ENCODE assay signal across 8 mouse cellular contexts in genomic region chr4:32304221-32304703, GRCm38 (mm10).
A peak's percentile ranks its signal among the peaks of the same experiment; 100 is the strongest.
DNase-seq lines count a peak whose midpoint lies in the region; ATAC-seq and TF ChIP-seq lines count a peak whose summit lies in the region.

No protein-coding gene starts in this region.

- no peak for ATAC-seq in cerebellum, adult (ENCODE audit: insufficient number of reproducible peaks, low FRiP score, low TSS enrichment)
- ATAC-seq in common myeloid progenitor, adult 5-6 weeks (replicated peaks; ENCODE audit: low read depth, poor library complexity, severe bottlenecking): peak; percentile 64
- 0 out of 2 replicates have a peak, but pooled peaks have one; percentile 44 for ATAC-seq in hindbrain, embryonic 14.5 days (ENCODE audit: low FRiP score)
- no peak for ATAC-seq in stomach, embryonic 14.5 days (ENCODE audit: insufficient number of reproducible peaks, insufficient read depth, low FRiP score, low read depth)

- TF ChIP-seq POLR2A in cerebellum, adult 2 months (IDR thresholded peaks at IDR 0.05; ENCODE audit: borderline replicate concordance, insufficient read depth, low read length): no peak
- no peak for TF ChIP-seq POLR2A in lung, adult 2 months (IDR thresholded peaks at IDR 0.05; ENCODE audit: borderline replicate concordance, extremely low read depth, low read depth, low read length)

- H3K4me2 ChIP-seq in hindbrain, embryonic 14.5 days (replicated peaks): peak overlapping the region; percentile 20
- H3K4me2 ChIP-seq in stomach, embryonic 14.5 days (replicated peaks; ENCODE audit: low read depth, low read length): peak overlapping the region; percentile 30

- WGBS in cerebellum, adult 2 months: 29% methylated on average over 6 of the region's 6 CpGs
- 9% methylated on average over 6 of the region's 6 CpGs for WGBS in hindbrain, embryonic 14.5 days
- 27% methylated on average over 6 of the region's 6 CpGs for WGBS in lung, adult 2 months
- 17% methylated on average over 6 of the region's 6 CpGs for WGBS in stomach, embryonic 14.5 days

- peak; percentile 47 to 52 for DNase-seq in cerebellum, adult 2 months
- DNase-seq in hindbrain, embryonic 14.5 days (ENCODE audit: low spot score): no peak
- peak; percentile 24 for DNase-seq in lung, adult 2 months
- DNase-seq in frontal cortex, postnatal 14 days (ENCODE audit: low spot score in 2 of 2): no peak
- no peak for DNase-seq in layer of hippocampus, adult 18-20 months (ENCODE audit: low spot score in 2 of 2)

- H3K4me1 ChIP-seq in cerebellum, adult 2 months (ENCODE audit: control insufficient read depth, insufficient read depth, low read length): peaks cover 33% of the 10 kb centered on the region
- peaks cover 63% of the 10 kb centered on the region for H3K4me1 ChIP-seq in hindbrain, embryonic 14.5 days (replicated peaks; ENCODE audit: control insufficient read depth, insufficient read depth, low read length)
- peaks cover 44% of the 10 kb centered on the region for H3K4me1 ChIP-seq in lung, adult 2 months (ENCODE audit: control insufficient read depth, insufficient read depth, low read length)
- peaks cover 59% of the 10 kb centered on the region for H3K4me1 ChIP-seq in stomach, embryonic 14.5 days (ENCODE audit: control insufficient read depth, insufficient read depth, low read length)

- no peaks in the 10 kb centered on the region for H3K9me3 ChIP-seq in hindbrain, embryonic 14.5 days (ENCODE audit: control insufficient read depth, low read length)
- H3K9me3 ChIP-seq in stomach, embryonic 14.5 days (ENCODE audit: control insufficient read depth, low read depth, low read length): no peaks in the 10 kb centered on the region

- no peaks in the 10 kb centered on the region for H3K36me3 ChIP-seq in hindbrain, embryonic 14.5 days (replicated peaks; ENCODE audit: control insufficient read depth, insufficient read depth)
- no peaks in the 10 kb centered on the region for H3K36me3 ChIP-seq in stomach, embryonic 14.5 days (ENCODE audit: control insufficient read depth, insufficient read depth, low read length)

- no peaks in the 10 kb centered on the region for H3K27me3 ChIP-seq in cerebellum, adult 2 months (ENCODE audit: control insufficient read depth, insufficient read depth, low read length)
- H3K27me3 ChIP-seq in hindbrain, embryonic 14.5 days (ENCODE audit: control insufficient read depth, insufficient read depth, low read length): no peaks in the 10 kb centered on the region
- H3K27me3 ChIP-seq in stomach, embryonic 14.5 days (ENCODE audit: control insufficient read depth, insufficient read depth, low read length): no peaks in the 10 kb centered on the region

- no peak overlapping the region for H3K4me3 ChIP-seq in cerebellum, adult 2 months (replicated peaks; ENCODE audit: insufficient read depth, low read depth, low read length)
- no peak overlapping the region for H3K4me3 ChIP-seq in hindbrain, embryonic 14.5 days (replicated peaks; ENCODE audit: low read length)
- H3K4me3 ChIP-seq in lung, adult 2 months (replicated peaks; ENCODE audit: extremely low read depth, low read depth, low read length): no peak overlapping the region
- H3K4me3 ChIP-seq in stomach, embryonic 14.5 days (ENCODE audit: low read depth, low read length): no peak overlapping the region

- TF ChIP-seq CTCF in cerebellum, adult 2 months (IDR thresholded peaks at IDR 0.05; ENCODE audit: borderline replicate concordance, insufficient read depth, low read depth, low read length): no peak
- TF ChIP-seq CTCF in lung, adult 2 months (IDR thresholded peaks at IDR 0.05; ENCODE audit: insufficient read depth, low read length): no peak

- H3K27ac ChIP-seq in cerebellum, adult 2 months (ENCODE audit: insufficient read depth, low read length): peak overlapping the region; percentile 64; the same call in 1 of the 2 replicates
- peak overlapping the region; percentile 82 for H3K27ac ChIP-seq in hindbrain, embryonic 14.5 days
- H3K27ac ChIP-seq in stomach, embryonic 14.5 days (ENCODE audit: low read length): peak overlapping the region; percentile 83

- 0 out of 2 replicates have a peak overlapping the region, but pooled peaks have one; percentile 45 for H3K9ac ChIP-seq in hindbrain, embryonic 14.5 days
- H3K9ac ChIP-seq in stomach, embryonic 14.5 days (replicated peaks; ENCODE audit: low read depth, low read length): no peak overlapping the region

Comparison
In these comparisons a context has a peak if more than half of its experiments do, and no peak if none do; other contexts are left out.
1. DNase-seq: peak in cerebellum, adult 2 months (2 of 2) and lung, adult 2 months (single experiment); none in hindbrain, embryonic 14.5 days (single experiment), frontal cortex, postnatal 14 days (0 of 2) and layer of hippocampus, adult 18-20 months (0 of 2).
2. ATAC-seq: peak in common myeloid progenitor, adult 5-6 weeks (single experiment) and hindbrain, embryonic 14.5 days (single experiment); none in cerebellum, adult (single experiment) and stomach, embryonic 14.5 days (single experiment).
3. Peak in every context shown above with its lines, with median percentiles within 50 percentile points of each other: H3K27ac ChIP-seq.